Mouse (Mus musculus): ENCODE results near the gene Fez2. TPM values are rescaled to one million over a fixed set of nuclear protein-coding genes. Genes with fewer than 3 reads are reported as not detected.

Gene Fez2
- polyA plus RNA-seq, 1 experiment, result 14.9 TPM

- Histone ChIP-seq H3K36me3 (ENCODE audit: control insufficient read depth, insufficient read depth, low read length) (no peaks in the 10 kb centered on the region), H3K4me3 (ENCODE audit: control insufficient read depth, insufficient read depth, low read length) (no peak overlapping the region), H3K27me3 (ENCODE audit: control insufficient read depth, insufficient read depth, low read length) (no peaks in the 10 kb centered on the region), H3K27ac (ENCODE audit: control insufficient read depth, insufficient read depth, low read length) (no peak overlapping the region), H3K4me1 (replicated peaks; ENCODE audit: control insufficient read depth, insufficient read depth, low read length) (peaks cover 15% of the 10 kb centered on the region)
- no peak for DNase-seq
- TF ChIP-seq CTCF (IDR thresholded peaks at IDR 0.05; ENCODE audit: borderline replicate concordance, control insufficient read depth, extremely low read depth, insufficient read depth, low read length, poor library complexity) (no peak), POLR2A (IDR thresholded peaks at IDR 0.05; ENCODE audit: control insufficient read depth, extremely low read depth, insufficient read depth, low read length, poor library complexity) (no peak)
- 99% methylated on average over 12 of the region's 12 CpGs for WGBS
Observed at GRCm38 (mm10) chr17:78354871-78355270, 63.1 kb downstream of the Fez2 start.

- TF ChIP-seq POLR2A (IDR thresholded peaks at IDR 0.05; ENCODE audit: control insufficient read depth, extremely low read depth, insufficient read depth, low read length, poor library complexity), result no peak
- TF ChIP-seq CTCF (IDR thresholded peaks at IDR 0.05; ENCODE audit: borderline replicate concordance, control insufficient read depth, extremely low read depth, insufficient read depth, low read length, poor library complexity), result no peak
- H3K36me3 ChIP-seq (ENCODE audit: control insufficient read depth, insufficient read depth, low read length), result no peaks in the 10 kb centered on the region
- 78% methylated on average over 2 of the region's 2 CpGs for WGBS
- DNase-seq, result no peak
- peaks cover 15% of the 10 kb centered on the region for H3K4me1 ChIP-seq (replicated peaks; ENCODE audit: control insufficient read depth, insufficient read depth, low read length)
- no peak overlapping the region for H3K27ac ChIP-seq (ENCODE audit: control insufficient read depth, insufficient read depth, low read length)
- no peak overlapping the region for H3K4me3 ChIP-seq (ENCODE audit: control insufficient read depth, insufficient read depth, low read length)
- no peaks in the 10 kb centered on the region for H3K27me3 ChIP-seq (ENCODE audit: control insufficient read depth, insufficient read depth, low read length)
Observed at GRCm38 (mm10) chr17:78354411-78354810, 63.5 kb downstream of the Fez2 start.

- peak; percentile 39 for DNase-seq
- no peaks in the 10 kb centered on the region for H3K36me3 ChIP-seq (ENCODE audit: control insufficient read depth, insufficient read depth, low read length)
- 11% methylated on average over 3 of the region's 3 CpGs for WGBS
- peaks cover 15% of the 10 kb centered on the region for H3K4me1 ChIP-seq (replicated peaks; ENCODE audit: control insufficient read depth, insufficient read depth, low read length)
- H3K27me3 ChIP-seq (ENCODE audit: control insufficient read depth, insufficient read depth, low read length), result no peaks in the 10 kb centered on the region
- H3K4me3 ChIP-seq (ENCODE audit: control insufficient read depth, insufficient read depth, low read length), result no peak overlapping the region
- H3K27ac ChIP-seq (ENCODE audit: control insufficient read depth, insufficient read depth, low read length), result peak overlapping the region; percentile 12; the same call in 1 of the 2 replicates
- TF ChIP-seq CTCF (IDR thresholded peaks at IDR 0.05; ENCODE audit: borderline replicate concordance, control insufficient read depth, extremely low read depth, insufficient read depth, low read length, poor library complexity) (no peak), POLR2A (IDR thresholded peaks at IDR 0.05; ENCODE audit: control insufficient read depth, extremely low read depth, insufficient read depth, low read length, poor library complexity) (no peak)
Observed at GRCm38 (mm10) chr17:78352500-78352855, 65.5 kb downstream of the Fez2 start.

- Histone ChIP-seq H3K36me3 (ENCODE audit: control insufficient read depth, insufficient read depth, low read length) (no peaks in the 10 kb centered on the region), H3K27ac (ENCODE audit: control insufficient read depth, insufficient read depth, low read length) (peak overlapping the region; percentile 12; the same call in 1 of the 2 replicates), H3K4me3 (ENCODE audit: control insufficient read depth, insufficient read depth, low read length) (no peak overlapping the region), H3K27me3 (ENCODE audit: control insufficient read depth, insufficient read depth, low read length) (no peaks in the 10 kb centered on the region), H3K4me1 (replicated peaks; ENCODE audit: control insufficient read depth, insufficient read depth, low read length) (peaks cover 15% of the 10 kb centered on the region)
- 8% methylated on average over 12 of the region's 12 CpGs for WGBS
- no peak for TF ChIP-seq CTCF (IDR thresholded peaks at IDR 0.05; ENCODE audit: borderline replicate concordance, control insufficient read depth, extremely low read depth, insufficient read depth, low read length, poor library complexity)
- TF ChIP-seq POLR2A (IDR thresholded peaks at IDR 0.05; ENCODE audit: control insufficient read depth, extremely low read depth, insufficient read depth, low read length, poor library complexity), result no peak
- peak; percentile 54 for DNase-seq
Observed at GRCm38 (mm10) chr17:78351676-78352499, 66.1 kb downstream of the Fez2 start.

- DNase-seq, result no peak
- TF ChIP-seq POLR2A (IDR thresholded peaks at IDR 0.05; ENCODE audit: control insufficient read depth, extremely low read depth, insufficient read depth, low read length, poor library complexity), result no peak
- H3K27ac ChIP-seq (ENCODE audit: control insufficient read depth, insufficient read depth, low read length), result no peak overlapping the region
Observed at GRCm38 (mm10) chr17:78347111-78347801, 70.7 kb downstream of the Fez2 start.

GRCm38 (mm10) chr17:78343688-78344087, 74.3 kb downstream of the Fez2 start:
- Histone ChIP-seq H3K4me3 (ENCODE audit: control insufficient read depth, insufficient read depth, low read length) (no peak overlapping the region), H3K36me3 (ENCODE audit: control insufficient read depth, insufficient read depth, low read length) (no peaks in the 10 kb centered on the region), H3K4me1 (replicated peaks; ENCODE audit: control insufficient read depth, insufficient read depth, low read length) (no peaks in the 10 kb centered on the region), H3K27ac (ENCODE audit: control insufficient read depth, insufficient read depth, low read length) (no peak overlapping the region), H3K27me3 (ENCODE audit: control insufficient read depth, insufficient read depth, low read length) (no peaks in the 10 kb centered on the region)
- no peak for DNase-seq
- TF ChIP-seq POLR2A (IDR thresholded peaks at IDR 0.05; ENCODE audit: control insufficient read depth, extremely low read depth, insufficient read depth, low read length, poor library complexity), result no peak
- TF ChIP-seq CTCF (IDR thresholded peaks at IDR 0.05; ENCODE audit: borderline replicate concordance, control insufficient read depth, extremely low read depth, insufficient read depth, low read length, poor library complexity), result no peak
- whole genome bisulfite sequencing, result 97% methylated on average over 3 of the region's 3 CpGs

More at GRCm38 (mm10) chr17:78347111-78347801, 70.7 kb downstream of the Fez2 start:
- H3K27me3 ChIP-seq (ENCODE audit: control insufficient read depth, insufficient read depth, low read length), result no peaks in the 10 kb centered on the region
- H3K4me3 ChIP-seq (ENCODE audit: control insufficient read depth, insufficient read depth, low read length), result no peak overlapping the region
- 97% methylated on average over 17 of the region's 17 CpGs for WGBS
- peaks cover 8% of the 10 kb centered on the region for H3K4me1 ChIP-seq (replicated peaks; ENCODE audit: control insufficient read depth, insufficient read depth, low read length)
- no peaks in the 10 kb centered on the region for H3K36me3 ChIP-seq (ENCODE audit: control insufficient read depth, insufficient read depth, low read length)

All from thymus, adult 2 months (tissue).